Mouse (Mus musculus): ENCODE measurements around the gene Tdrkh.

Gene Tdrkh

DNA sequence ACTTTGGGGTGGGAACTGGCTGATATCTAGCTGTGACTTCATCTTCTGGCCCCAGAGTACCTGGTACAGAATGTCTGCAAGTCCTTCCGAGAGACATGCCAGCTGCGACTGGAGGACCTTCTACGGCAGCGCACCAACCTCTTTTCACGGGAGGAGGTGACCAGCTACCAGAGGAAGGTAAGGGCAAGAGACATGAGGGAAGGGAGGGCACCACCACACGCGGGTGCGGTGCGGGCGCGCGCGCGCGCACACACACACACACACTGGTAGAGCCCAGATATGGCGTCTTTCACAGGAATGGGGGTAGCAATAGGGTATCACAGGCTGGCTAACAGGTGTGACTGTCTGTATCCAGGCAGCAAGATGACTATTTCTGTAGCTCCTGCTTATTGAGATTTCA is 23.7 kb upstream of the Tdrkh start:
- DNase-seq (ENCODE audit: low spot score): no peak

GRCm38 (mm10) chr3:94391001-94391400 is 22.1 kb upstream of the Tdrkh start:
- no peak for DNase-seq (ENCODE audit: low spot score)

- no peak for DNase-seq (ENCODE audit: low spot score)
Observed at GRCm38 (mm10) chr3:94392128-94392527, 20.9 kb upstream of the Tdrkh start.

- no peak for DNase-seq (ENCODE audit: low spot score)
Observed at GRCm38 (mm10) chr3:94393049-94393448, 20.0 kb upstream of the Tdrkh start.

- DNase-seq (ENCODE audit: low spot score): no peak
Observed at GRCm38 (mm10) chr3:94396336-94396735, 16.7 kb upstream of the Tdrkh start.

DNA sequence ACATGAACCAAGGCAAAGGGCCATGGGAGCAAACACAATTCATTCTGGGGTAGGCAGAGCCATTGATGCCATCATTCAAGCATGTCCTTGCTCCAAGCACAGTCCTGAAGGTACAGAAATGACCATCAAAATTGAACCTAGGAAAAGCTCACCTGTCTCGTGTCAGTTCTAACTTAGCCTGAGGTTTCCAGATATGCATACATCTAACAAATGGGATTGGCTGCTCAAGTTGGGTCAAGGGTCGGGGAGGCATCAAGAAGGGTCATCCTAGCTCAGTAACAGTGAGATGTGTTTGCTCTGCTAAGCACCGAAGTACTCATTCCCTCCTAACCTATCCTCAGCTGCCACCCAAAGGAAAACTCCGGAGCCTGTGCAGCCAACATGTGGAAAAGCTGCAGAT is 16.2 kb upstream of the Tdrkh start:
- no peak for DNase-seq (ENCODE audit: low spot score)

DNA sequence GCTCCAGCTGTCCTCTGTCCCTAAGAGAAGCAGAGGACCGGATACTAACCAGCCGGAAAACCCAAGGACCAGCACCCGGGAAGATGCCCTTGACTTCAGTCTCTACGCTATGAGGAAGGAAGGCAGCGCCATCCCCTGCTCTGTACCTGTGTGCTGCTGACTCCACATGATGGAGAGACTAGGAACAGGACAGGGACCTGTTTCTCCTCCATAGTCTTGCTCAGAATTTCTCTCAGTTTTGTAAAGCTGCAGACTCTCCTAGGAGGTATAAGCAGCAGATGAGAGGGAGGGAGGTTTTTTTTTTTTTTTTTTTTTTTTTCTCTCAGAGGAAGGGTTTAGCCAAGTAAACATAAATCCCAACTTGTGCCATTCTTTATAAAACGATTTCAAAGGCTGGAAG is 14.9 kb upstream of the Tdrkh start, which contains the start of gene Lingo4:
Gene Lingo4 (plus strand): TSS at position 301 of the 400 bp plus-strand sequence.
- no peak for DNase-seq (ENCODE audit: low spot score)

GRCm38 (mm10) chr3:94398943-94399481 is 14.1 kb upstream of the Tdrkh start:
- no peak for DNase-seq (ENCODE audit: low spot score)

DNA sequence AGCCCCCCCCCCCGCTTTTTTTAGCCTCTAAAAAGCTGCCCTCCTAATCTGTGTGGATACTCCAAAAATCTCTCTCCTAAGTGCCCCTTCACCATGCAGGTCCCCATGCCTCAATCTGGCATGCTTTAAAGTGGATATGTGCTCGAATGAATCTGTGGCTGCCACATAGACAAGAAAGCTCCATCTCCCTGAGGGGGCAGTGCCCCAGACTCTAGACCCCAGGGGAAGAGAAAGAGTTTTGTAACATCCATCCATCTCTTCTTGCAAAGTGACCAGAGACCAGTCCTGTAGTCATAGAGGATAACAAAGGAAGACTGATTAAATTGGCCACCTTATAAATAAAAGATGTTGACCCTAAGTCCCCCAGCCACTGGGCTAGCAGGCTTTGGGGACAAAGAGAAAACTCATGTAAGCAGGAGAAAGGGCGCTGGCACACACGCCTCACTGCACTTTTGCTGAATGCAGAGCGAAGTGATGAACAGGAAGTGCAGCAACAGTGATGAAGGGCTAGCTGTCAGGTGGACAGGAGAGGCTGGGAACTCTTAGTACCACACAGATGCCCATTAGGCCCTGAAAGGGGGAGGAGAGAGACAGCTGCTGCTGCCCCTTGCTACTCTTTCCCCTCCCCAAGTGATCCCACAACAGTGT is 13.3 kb upstream of the Tdrkh start:
- DNase-seq (ENCODE audit: low spot score): no peak

GRCm38 (mm10) chr3:94402451-94402850 is 10.6 kb upstream of the Tdrkh start:
- no peak for DNase-seq (ENCODE audit: low spot score)

GRCm38 (mm10) chr3:94404366-94405054 is 8.6 kb upstream of the Tdrkh start:
- DNase-seq (ENCODE audit: low spot score): peak; percentile 41

- DNase-seq (ENCODE audit: low spot score): no peak
Observed at GRCm38 (mm10) chr3:94405561-94405960, 7.5 kb upstream of the Tdrkh start.

- DNase-seq (ENCODE audit: low spot score): no peak
Observed at GRCm38 (mm10) chr3:94412530-94412929, 543 bp upstream of the Tdrkh start.

- DNase-seq (ENCODE audit: low spot score): no peak
Observed at GRCm38 (mm10) chr3:94430980-94431379, 17.9 kb downstream of the Tdrkh start.

DNA sequence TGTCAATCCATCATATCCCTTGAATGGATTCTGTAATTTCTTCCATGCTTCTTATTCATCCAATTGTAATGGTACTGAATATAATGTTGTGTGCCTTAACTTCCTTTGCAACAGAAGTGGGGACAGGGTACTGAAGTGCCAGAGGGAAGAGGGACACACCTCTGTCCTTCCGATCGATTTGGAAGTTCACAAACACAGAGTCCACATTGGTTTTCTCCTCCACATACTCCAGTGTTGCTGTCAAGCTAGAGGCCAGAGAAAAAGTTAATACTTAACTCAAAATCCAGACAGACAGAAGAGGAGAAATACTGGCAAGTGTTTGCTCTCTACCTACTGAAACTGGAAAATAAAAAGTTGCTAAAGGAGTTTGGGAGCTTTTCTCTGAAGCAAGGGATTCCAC is 21.2 kb downstream of the Tdrkh start:
- DNase-seq (ENCODE audit: low spot score): no peak

GRCm38 (mm10) chr3:94436420-94436819 is 23.3 kb downstream of the Tdrkh start:
- DNase-seq (ENCODE audit: low spot score): no peak

- DNase-seq (ENCODE audit: low spot score): peak; percentile 53
Observed at GRCm38 (mm10) chr3:94441182-94441581, 28.1 kb downstream of the Tdrkh start.

DNA sequence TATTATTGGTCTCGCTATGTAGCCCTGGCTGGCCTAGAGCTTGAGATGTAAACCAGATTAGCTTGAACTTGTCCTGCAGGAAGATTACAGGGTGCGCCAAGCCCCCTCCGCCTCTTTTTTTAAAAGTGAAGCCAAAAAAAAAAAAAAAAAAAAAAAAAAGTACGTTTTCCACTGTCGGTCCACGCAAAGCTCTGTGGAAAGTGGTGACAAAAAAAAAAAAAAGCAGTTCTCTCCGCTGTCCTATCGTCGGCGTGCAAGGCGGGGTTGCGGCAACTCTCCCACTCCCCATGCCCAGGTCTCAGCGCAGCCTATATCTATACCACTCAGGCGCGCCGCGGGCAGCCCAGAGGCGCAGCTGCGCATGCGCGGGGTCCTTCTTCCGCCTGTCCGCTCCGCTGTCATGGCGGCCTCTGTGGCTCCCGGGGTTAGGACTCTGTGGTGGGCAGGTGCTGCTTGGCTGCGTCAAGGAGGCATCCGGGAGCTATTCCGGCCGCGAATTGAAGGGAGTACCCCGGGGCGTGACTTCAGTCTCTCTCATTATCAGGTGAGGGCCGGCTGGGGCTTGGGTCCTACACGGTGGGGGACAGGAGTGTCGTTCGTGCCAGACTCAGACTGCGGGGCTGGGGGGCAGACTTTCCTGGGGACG is 30.0 kb downstream of the Tdrkh start, which contains the start of gene Mrpl9:
Gene Mrpl9 (plus strand): TSS at position 368 of the 646 bp plus-strand sequence.
- peak; percentile 93 for DNase-seq (ENCODE audit: low spot score)

- peak; percentile 17 for DNase-seq (ENCODE audit: low spot score)
Observed at GRCm38 (mm10) chr3:94443597-94443964, 30.5 kb downstream of the Tdrkh start, which contains the start of gene Oaz3. TSS of gene Oaz3 (minus strand) at chr3:94443915.

GRCm38 (mm10) chr3:94449377-94449776 is 36.3 kb downstream of the Tdrkh start:
- DNase-seq (ENCODE audit: low spot score): no peak

GRCm38 (mm10) chr3:94456529-94457000 is 43.5 kb downstream of the Tdrkh start:
- peak; percentile 94 for DNase-seq (ENCODE audit: low spot score)

DNA sequence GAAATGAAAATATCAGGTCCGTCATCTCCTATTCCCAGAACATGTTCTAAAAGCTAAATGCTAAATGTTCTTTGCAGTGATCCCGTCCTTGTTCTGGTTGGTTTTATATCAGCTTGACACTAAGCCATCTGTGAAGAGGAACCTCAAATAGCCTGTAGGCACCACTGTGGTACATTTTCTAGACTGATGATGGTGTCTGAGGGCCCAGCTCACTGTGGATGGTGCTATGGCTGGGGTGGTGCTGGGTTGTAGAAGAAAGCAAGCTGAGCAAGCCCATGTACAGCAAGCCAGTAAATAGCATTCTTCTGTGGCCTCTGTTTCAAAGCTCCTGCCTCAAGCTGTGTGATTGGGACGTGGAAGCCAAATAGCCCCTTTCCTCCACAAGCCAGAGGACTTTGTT is 44.0 kb downstream of the Tdrkh start:
- DNase-seq (ENCODE audit: low spot score): no peak

DNA sequence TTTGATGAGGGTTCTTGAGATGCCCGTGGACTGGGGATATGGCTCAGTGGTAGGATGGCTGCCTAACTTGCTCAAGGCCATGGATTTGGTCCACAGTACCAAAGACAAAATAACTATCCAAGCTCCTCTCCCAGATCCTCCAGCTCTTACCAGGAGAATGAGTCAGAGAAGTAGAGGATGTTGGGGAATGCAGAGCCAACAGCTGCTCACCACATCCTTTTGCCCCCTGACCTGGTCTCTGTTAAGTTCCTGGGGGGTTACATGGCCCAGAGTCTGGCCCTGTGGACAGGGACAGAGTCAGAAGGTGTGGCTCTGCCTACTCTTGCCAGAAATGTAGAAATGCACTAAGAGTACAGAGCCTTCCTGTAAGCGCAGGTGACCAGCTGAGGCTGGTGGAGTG is 46.8 kb downstream of the Tdrkh start:
- no peak for DNase-seq (ENCODE audit: low spot score)
